Comparison of ENCODE assay signal across 24 mouse cellular contexts in genomic region chr11:27799826-27800620, GRCm38 (mm10).
DNase-seq lines count a peak whose midpoint lies in the region; ATAC-seq and TF ChIP-seq lines count a peak whose summit lies in the region.
"Had no signal": no experiment of that assay in that cellular context is flagged by ENCODE, and none has a peak within 500 bp of the region (broad histone marks: within the 10 kb centered on the region; RNA-seq: fewer than 3 reads in every experiment).

No protein-coding gene starts in this region.

- peak; percentile 40 for DNase-seq in ES-E14 (ENCODE audit: low read depth, low spot score)
- peak; percentile 45 for DNase-seq in WW6 (ENCODE audit: low read depth, low spot score)
- no peak for DNase-seq in adrenal gland, adult 8-10 months
- no peak for DNase-seq in hindbrain, postnatal 0 days (ENCODE audit: low spot score)
- DNase-seq in frontal cortex, adult 2 months (ENCODE audit: extremely low spot score in 1 of 2, low spot score in 1 of 2) = no peak
- DNase-seq: adrenal gland, postnatal 10 days; adrenal gland, postnatal 25 days; cerebellum, adult 11 months; cerebellum, adult 18-20 months; cerebellum, adult 8-10 months; cerebellum, adult 9-11 months; cerebellum, postnatal 14 days; cerebellum, postnatal 36 days; embryo, embryonic 11 days had no signal

- no peak overlapping the region for H3K4me2 ChIP-seq in intestine, embryonic 15.5 days (replicated peaks)
- no peak overlapping the region for H3K4me2 ChIP-seq in intestine, embryonic 16.5 days (ENCODE audit: low read depth, low read length)
- H3K4me2 ChIP-seq in hindbrain, postnatal 0 days (ENCODE audit: low read depth, low read length) = no peak overlapping the region
- H3K4me2 ChIP-seq: embryonic facial prominence, embryonic 13.5 days; embryonic facial prominence, embryonic 15.5 days; forebrain, embryonic 12.5 days had no signal

- H3K27ac ChIP-seq in intestine, embryonic 15.5 days = no peak overlapping the region
- H3K27ac ChIP-seq in intestine, embryonic 16.5 days (ENCODE audit: low read length) = no peak overlapping the region
- no peak overlapping the region for H3K27ac ChIP-seq in ES-E14 (ENCODE audit: insufficient read depth, low read depth, low read length, poor library complexity, severe bottlenecking)
- no peak overlapping the region for H3K27ac ChIP-seq in hindbrain, postnatal 0 days
- H3K27ac ChIP-seq: embryonic facial prominence, embryonic 13.5 days; embryonic facial prominence, embryonic 15.5 days; forebrain, embryonic 10.5 days; forebrain, embryonic 12.5 days had no signal

- in situ Hi-C loops in ES-E14 (cut with MboI; ENCODE audit: low sequenced_read_pairs in 2 of 2, unreplicated experiment in 2 of 2) = no loop called here

- H3K9ac ChIP-seq in intestine, embryonic 15.5 days = no peak overlapping the region
- H3K9ac ChIP-seq in intestine, embryonic 16.5 days (ENCODE audit: low read depth, low read length) = no peak overlapping the region
- no peak overlapping the region for H3K9ac ChIP-seq in ES-E14 (ENCODE audit: insufficient read depth, low read depth, low read length, poor library complexity, severe bottlenecking)
- no peak overlapping the region for H3K9ac ChIP-seq in hindbrain, postnatal 0 days (replicated peaks; ENCODE audit: low read length)
- H3K9ac ChIP-seq: embryonic facial prominence, embryonic 13.5 days; embryonic facial prominence, embryonic 15.5 days; forebrain, embryonic 12.5 days had no signal

- H3K4me1 ChIP-seq in intestine, embryonic 15.5 days (replicated peaks) = no peaks in the 10 kb centered on the region
- H3K4me1 ChIP-seq in intestine, embryonic 16.5 days (ENCODE audit: control insufficient read depth, insufficient read depth, low read length) = no peaks in the 10 kb centered on the region
- H3K4me1 ChIP-seq in ES-E14 (ENCODE audit: control insufficient read depth in 2 of 2, insufficient read depth in 2 of 2, low read length in 2 of 2, poor library complexity in 1 of 2) = no peaks in the 10 kb centered on the region
- no peaks in the 10 kb centered on the region for H3K4me1 ChIP-seq in hindbrain, postnatal 0 days (ENCODE audit: insufficient read depth, low read length)
- H3K4me1 ChIP-seq: embryonic facial prominence, embryonic 13.5 days; embryonic facial prominence, embryonic 15.5 days; forebrain, embryonic 10.5 days; forebrain, embryonic 12.5 days had no signal

- 65% methylated on average over 8 of the region's 8 CpGs for WGBS in intestine, embryonic 15.5 days
- 69% methylated on average over 8 of the region's 8 CpGs for WGBS in intestine, embryonic 16.5 days
- WGBS in hindbrain, postnatal 0 days = 79% methylated on average over 8 of the region's 8 CpGs

- H3K36me3 ChIP-seq in intestine, embryonic 15.5 days = no peaks in the 10 kb centered on the region
- H3K36me3 ChIP-seq in intestine, embryonic 16.5 days (ENCODE audit: control insufficient read depth, insufficient read depth, low read length) = no peaks in the 10 kb centered on the region
- no peaks in the 10 kb centered on the region for H3K36me3 ChIP-seq in ES-E14 (ENCODE audit: control insufficient read depth, insufficient read depth, low read length, poor library complexity, severe bottlenecking)
- H3K36me3 ChIP-seq in hindbrain, postnatal 0 days (ENCODE audit: insufficient read depth, low read length) = no peaks in the 10 kb centered on the region
- H3K36me3 ChIP-seq: embryonic facial prominence, embryonic 13.5 days; embryonic facial prominence, embryonic 15.5 days; forebrain, embryonic 10.5 days; forebrain, embryonic 12.5 days had no signal

- TF ChIP-seq CTCF in hindbrain, postnatal 0 days (IDR thresholded peaks at IDR 0.05; ENCODE audit: low read depth) = no peak

- ATAC-seq in intestine, embryonic 15.5 days = peak; percentile 55; the same call in 1 of the 2 replicates
- no peak for ATAC-seq in intestine, embryonic 16.5 days
- ATAC-seq in hindbrain, postnatal 0 days = no peak
- ATAC-seq: activated CD4-positive, CD25-positive, alpha-beta regulatory T cell, adult 4 months; forebrain, embryonic 14.5 days; forebrain, embryonic 16.5 days had no signal

- no peaks in the 10 kb centered on the region for H3K27me3 ChIP-seq in intestine, embryonic 15.5 days (replicated peaks)
- no peaks in the 10 kb centered on the region for H3K27me3 ChIP-seq in intestine, embryonic 16.5 days (replicated peaks; ENCODE audit: control insufficient read depth, insufficient read depth, low read length)
- H3K27me3 ChIP-seq in hindbrain, postnatal 0 days (ENCODE audit: insufficient read depth, low read length) = no peaks in the 10 kb centered on the region
- H3K27me3 ChIP-seq: embryonic facial prominence, embryonic 13.5 days; embryonic facial prominence, embryonic 15.5 days; forebrain, embryonic 12.5 days had no signal

- no peak overlapping the region for H3K4me3 ChIP-seq in intestine, embryonic 15.5 days (replicated peaks)
- no peak overlapping the region for H3K4me3 ChIP-seq in intestine, embryonic 16.5 days (ENCODE audit: low read length)
- no peak overlapping the region for H3K4me3 ChIP-seq in ES-E14 (ENCODE audit: insufficient read depth in 1 of 2, low read depth in 1 of 2, low read length in 2 of 2, poor library complexity in 1 of 2, severe bottlenecking in 1 of 2)
- H3K4me3 ChIP-seq in hindbrain, postnatal 0 days (ENCODE audit: low read length) = no peak overlapping the region
- H3K4me3 ChIP-seq: embryonic facial prominence, embryonic 13.5 days; embryonic facial prominence, embryonic 15.5 days; erythroblast, embryonic 14.5 days; forebrain, embryonic 10.5 days; forebrain, embryonic 12.5 days had no signal

- no peaks in the 10 kb centered on the region for H3K9me3 ChIP-seq in intestine, embryonic 15.5 days
- no peaks in the 10 kb centered on the region for H3K9me3 ChIP-seq in intestine, embryonic 16.5 days (ENCODE audit: control insufficient read depth, low read length)
- no peaks in the 10 kb centered on the region for H3K9me3 ChIP-seq in ES-E14 (ENCODE audit: control insufficient read depth, insufficient read depth, low read depth, low read length)
- H3K9me3 ChIP-seq in hindbrain, postnatal 0 days (ENCODE audit: low read length) = no peaks in the 10 kb centered on the region
- H3K9me3 ChIP-seq: embryonic facial prominence, embryonic 13.5 days; embryonic facial prominence, embryonic 15.5 days; forebrain, embryonic 10.5 days; forebrain, embryonic 12.5 days had no signal

TF ChIP-seq in ES-E14, 5 proteins besides CTCF, POLR2A, EP300 and RAD21:
- 0 out of 2 replicates have a peak, but pooled peaks have one; percentile 15 for TF ChIP-seq CHD2 (IDR thresholded peaks at IDR 0.05; ENCODE audit: low read depth, low read length)
- peak; percentile 52; the same call in 1 of the 2 replicates for TF ChIP-seq ZNF384 (IDR thresholded peaks at IDR 0.05; ENCODE audit: low read depth, low read length)
- no peak for TF ChIP-seq ZC3H11A (IDR thresholded peaks at IDR 0.05; ENCODE audit: borderline replicate concordance, low read depth, low read length)
TF ChIP-seq in ES-E14: peak in this region for 2.

Comparison
In these comparisons a context has a peak if more than half of its experiments do, and no peak if none do; other contexts are left out.
1. DNase-seq: peak in ES-E14 (single experiment) and WW6 (single experiment); none in adrenal gland, adult 8-10 months (single experiment), hindbrain, postnatal 0 days (single experiment) and frontal cortex, adult 2 months (0 of 2).